Mouse (Mus musculus): Measurements from ENCODE around the gene Kif26a. TPM values are rescaled to one million over a fixed set of nuclear protein-coding genes. Genes with fewer than 3 reads are reported as not detected.

Gene Kif26a
- polyA plus RNA-seq, 1 experiment from 2014 or later = 0.51 TPM

DNA sequence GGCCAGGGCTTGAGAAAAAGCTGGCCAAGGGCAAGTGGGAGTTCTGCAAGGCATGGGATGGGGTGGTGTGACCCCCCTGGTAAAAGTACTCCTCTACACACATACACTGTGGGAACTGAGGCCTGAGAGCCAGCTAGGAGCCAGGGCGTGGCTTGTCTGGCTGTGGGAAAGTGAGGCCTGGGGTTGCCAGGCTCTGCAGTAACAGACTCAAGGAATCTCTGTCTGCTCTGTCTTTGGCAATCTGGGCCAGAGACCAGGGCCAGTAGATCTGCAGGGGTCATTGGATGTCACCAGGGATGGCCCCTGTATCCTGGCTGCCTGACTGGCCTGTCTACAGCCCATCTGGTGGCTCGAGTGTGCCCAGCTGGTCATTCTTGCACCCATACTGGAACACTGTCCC is 61.2 kb downstream of the Kif26a start:
- Histone ChIP-seq H3K27me3 (replicated peaks) (0 out of 2 replicates have a peak, but pooled peaks cover 5% of the 10 kb centered on the region), H3K4me1 (no peaks in the 10 kb centered on the region), H3K4me3 (no peak overlapping the region), H3K9ac (no peak overlapping the region), H3K36me3 (no peaks in the 10 kb centered on the region), H3K4me2 (no peak overlapping the region), H3K27ac (no peak overlapping the region), H3K9me3 (replicated peaks) (no peaks in the 10 kb centered on the region)
- WGBS (ENCODE audit: insufficient replicate concordance) = 49% methylated on average over 2 of the region's 2 CpGs
- ATAC-seq = peak; percentile 35; the same call in 1 of the 2 replicates

- Histone ChIP-seq H3K4me1 (no peaks in the 10 kb centered on the region), H3K4me3 (no peak overlapping the region), H3K27ac (no peak overlapping the region), H3K9ac (no peak overlapping the region), H3K9me3 (replicated peaks) (no peaks in the 10 kb centered on the region), H3K4me2 (no peak overlapping the region), H3K27me3 (replicated peaks) (0 out of 2 replicates have a peak, but pooled peaks cover 5% of the 10 kb centered on the region), H3K36me3 (no peaks in the 10 kb centered on the region)
- ATAC-seq = no peak
- 60% methylated on average over 4 of the region's 4 CpGs for WGBS (ENCODE audit: insufficient replicate concordance)
Observed at GRCm38 (mm10) chr12:112207734-112208133, 61.7 kb downstream of the Kif26a start.

GRCm38 (mm10) chr12:112210622-112211021 is 64.6 kb downstream of the Kif26a start:
- Histone ChIP-seq H3K4me1 (no peaks in the 10 kb centered on the region), H3K4me2 (no peak overlapping the region), H3K36me3 (no peaks in the 10 kb centered on the region), H3K9ac (no peak overlapping the region), H3K4me3 (no peak overlapping the region), H3K27me3 (replicated peaks) (0 out of 2 replicates have a peak, but pooled peaks cover 5% of the 10 kb centered on the region), H3K9me3 (replicated peaks) (no peaks in the 10 kb centered on the region), H3K27ac (no peak overlapping the region)
- ATAC-seq = no peak
- WGBS (ENCODE audit: insufficient replicate concordance) = 71% methylated on average over 10 of the region's 13 CpGs

DNA sequence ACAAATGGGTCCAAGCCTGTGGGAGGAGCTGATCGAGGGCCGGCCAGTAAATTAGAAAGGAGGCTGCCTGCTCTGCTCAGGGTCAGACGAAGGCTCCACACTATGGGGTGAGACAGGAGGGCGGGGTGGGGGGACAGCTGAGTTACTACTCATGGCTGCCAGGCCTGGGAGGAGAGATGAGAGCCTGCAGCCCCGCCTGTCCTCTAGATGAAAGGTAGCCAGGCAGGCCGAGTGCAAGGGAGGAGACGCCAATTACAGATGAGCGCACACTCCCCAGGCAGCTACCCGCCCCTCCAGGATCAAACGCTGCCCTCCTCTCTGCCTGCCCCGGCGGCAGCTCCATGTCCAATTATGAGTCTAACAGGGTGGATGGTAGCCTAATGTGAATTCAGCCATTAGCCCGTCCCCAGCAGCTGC is 68.4 kb downstream of the Kif26a start:
- no peaks in the 10 kb centered on the region for H3K36me3 ChIP-seq
- no peak overlapping the region for H3K9ac ChIP-seq
- 0 out of 2 replicates have a peak, but pooled peaks cover 5% of the 10 kb centered on the region for H3K4me1 ChIP-seq
- H3K27ac ChIP-seq = no peak overlapping the region
- no peaks in the 10 kb centered on the region for H3K27me3 ChIP-seq (replicated peaks)
- no peak overlapping the region for H3K4me3 ChIP-seq
- H3K4me2 ChIP-seq = no peak overlapping the region
- no peak for ATAC-seq
- WGBS (ENCODE audit: insufficient replicate concordance) = 43% methylated on average over 13 of the region's 13 CpGs
- no peaks in the 10 kb centered on the region for H3K9me3 ChIP-seq (replicated peaks)

DNA sequence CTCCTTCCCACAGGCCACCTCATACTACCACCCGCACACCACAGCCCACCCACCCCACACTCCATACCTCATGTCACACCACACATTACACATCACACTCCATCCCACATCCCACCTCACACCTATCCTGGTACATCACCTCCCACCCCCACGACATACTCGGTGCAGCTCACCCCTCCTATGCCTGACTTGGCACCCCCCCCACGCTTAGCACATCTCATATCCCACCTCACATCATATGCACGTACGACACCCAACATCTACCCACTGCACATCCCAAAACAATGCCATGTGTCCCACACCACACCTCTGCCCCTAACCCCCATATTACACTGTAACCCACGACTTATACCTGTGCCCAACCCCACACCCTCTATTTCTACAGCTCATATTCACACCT is 69.5 kb downstream of the Kif26a start:
- 0 out of 2 replicates have a peak, but pooled peaks cover 5% of the 10 kb centered on the region for H3K4me1 ChIP-seq
- H3K9ac ChIP-seq = no peak overlapping the region
- H3K36me3 ChIP-seq = no peaks in the 10 kb centered on the region
- 0 out of 2 replicates have a peak, but pooled peaks have one; percentile 15 for ATAC-seq
- no peaks in the 10 kb centered on the region for H3K9me3 ChIP-seq (replicated peaks)
- 67% methylated on average over 7 of the region's 7 CpGs for WGBS (ENCODE audit: insufficient replicate concordance)
- H3K27ac ChIP-seq = no peak overlapping the region
- H3K4me3 ChIP-seq = no peak overlapping the region
- H3K4me2 ChIP-seq = no peak overlapping the region
- no peaks in the 10 kb centered on the region for H3K27me3 ChIP-seq (replicated peaks)

GRCm38 (mm10) chr12:112217021-112217420 is 71.0 kb downstream of the Kif26a start:
- WGBS (ENCODE audit: insufficient replicate concordance) = 69% methylated on average over 7 of the region's 7 CpGs
- no peak for ATAC-seq
- H3K9ac ChIP-seq = no peak overlapping the region
- H3K27me3 ChIP-seq (replicated peaks) = peaks cover 4% of the 10 kb centered on the region; the same call in 1 of the 2 replicates
- H3K4me3 ChIP-seq = no peak overlapping the region
- no peaks in the 10 kb centered on the region for H3K36me3 ChIP-seq
- 0 out of 2 replicates have a peak, but pooled peaks cover 5% of the 10 kb centered on the region for H3K4me1 ChIP-seq
- H3K4me2 ChIP-seq = no peak overlapping the region
- no peaks in the 10 kb centered on the region for H3K9me3 ChIP-seq (replicated peaks)
- H3K27ac ChIP-seq = no peak overlapping the region

DNA sequence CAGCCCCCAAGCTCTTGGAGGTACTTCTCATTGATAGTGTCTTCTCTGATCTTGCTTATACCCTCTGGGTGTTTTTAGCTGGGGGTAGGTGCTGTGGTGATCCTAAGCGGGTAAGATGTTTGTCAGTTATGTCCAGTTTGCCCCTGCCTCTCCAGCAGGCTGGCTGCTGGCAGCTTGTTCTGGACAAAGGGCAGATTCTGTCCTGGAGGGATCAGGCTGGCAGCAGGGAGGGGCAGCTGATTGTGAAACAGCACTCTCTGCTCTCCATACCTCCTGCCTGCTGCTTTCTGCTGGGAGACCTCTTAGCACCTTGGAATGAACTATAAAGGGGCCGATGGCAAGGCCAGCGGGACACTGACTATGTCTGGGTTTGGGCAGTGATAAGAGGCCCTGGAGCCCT is 71.7 kb downstream of the Kif26a start:
- no peak overlapping the region for H3K4me2 ChIP-seq
- H3K27me3 ChIP-seq (replicated peaks) = peaks cover 11% of the 10 kb centered on the region
- no peak overlapping the region for H3K27ac ChIP-seq
- H3K4me1 ChIP-seq = 0 out of 2 replicates have a peak, but pooled peaks cover 5% of the 10 kb centered on the region
- ATAC-seq = no peak
- H3K9ac ChIP-seq = no peak overlapping the region
- no peak overlapping the region for H3K4me3 ChIP-seq
- no peaks in the 10 kb centered on the region for H3K36me3 ChIP-seq
- no peaks in the 10 kb centered on the region for H3K9me3 ChIP-seq (replicated peaks)
- 34% methylated on average over 3 of the region's 3 CpGs for whole genome bisulfite sequencing (ENCODE audit: insufficient replicate concordance)

DNA sequence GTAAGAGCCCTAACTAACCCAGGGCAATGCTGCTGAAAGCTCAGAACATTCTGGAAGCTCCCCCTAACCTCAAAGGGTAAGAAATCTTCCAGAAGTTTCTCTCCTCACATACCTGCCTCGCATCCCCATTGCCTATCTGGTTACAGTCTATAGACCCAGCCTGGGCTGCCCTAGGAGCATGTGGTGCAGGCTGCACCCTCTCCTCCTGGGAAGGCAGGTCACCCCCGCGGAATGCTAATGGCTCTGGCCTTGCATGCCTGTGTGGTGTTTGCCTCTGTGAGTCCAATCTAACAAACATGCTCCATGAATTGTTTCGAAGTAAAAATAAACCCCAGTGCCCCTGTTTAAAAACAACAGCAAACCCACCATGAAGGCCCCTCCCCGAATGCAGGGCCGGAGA is 75.3 kb downstream of the Kif26a start:
- no peak overlapping the region for H3K4me3 ChIP-seq
- no peaks in the 10 kb centered on the region for H3K9me3 ChIP-seq (replicated peaks)
- H3K27ac ChIP-seq = no peak overlapping the region
- H3K36me3 ChIP-seq = no peaks in the 10 kb centered on the region
- ATAC-seq = no peak
- no peak overlapping the region for H3K4me2 ChIP-seq
- peaks cover 22% of the 10 kb centered on the region for H3K27me3 ChIP-seq (replicated peaks)
- no peak overlapping the region for H3K9ac ChIP-seq
- WGBS (ENCODE audit: insufficient replicate concordance) = 54% methylated on average over 6 of the region's 6 CpGs
- 0 out of 2 replicates have a peak, but pooled peaks cover 5% of the 10 kb centered on the region for H3K4me1 ChIP-seq

- H3K4me2 ChIP-seq = no peak overlapping the region
- 0 out of 2 replicates have a peak, but pooled peaks cover 5% of the 10 kb centered on the region for H3K4me1 ChIP-seq
- no peak overlapping the region for H3K4me3 ChIP-seq
- ATAC-seq = no peak
- 44% methylated on average over 19 of the region's 19 CpGs for whole genome bisulfite sequencing (ENCODE audit: insufficient replicate concordance)
- H3K9me3 ChIP-seq (replicated peaks) = no peaks in the 10 kb centered on the region
- no peak overlapping the region for H3K9ac ChIP-seq
- no peak overlapping the region for H3K27ac ChIP-seq
- peaks cover 22% of the 10 kb centered on the region for H3K27me3 ChIP-seq (replicated peaks)
- no peaks in the 10 kb centered on the region for H3K36me3 ChIP-seq
Observed at GRCm38 (mm10) chr12:112221754-112222439, 75.9 kb downstream of the Kif26a start.

DNA sequence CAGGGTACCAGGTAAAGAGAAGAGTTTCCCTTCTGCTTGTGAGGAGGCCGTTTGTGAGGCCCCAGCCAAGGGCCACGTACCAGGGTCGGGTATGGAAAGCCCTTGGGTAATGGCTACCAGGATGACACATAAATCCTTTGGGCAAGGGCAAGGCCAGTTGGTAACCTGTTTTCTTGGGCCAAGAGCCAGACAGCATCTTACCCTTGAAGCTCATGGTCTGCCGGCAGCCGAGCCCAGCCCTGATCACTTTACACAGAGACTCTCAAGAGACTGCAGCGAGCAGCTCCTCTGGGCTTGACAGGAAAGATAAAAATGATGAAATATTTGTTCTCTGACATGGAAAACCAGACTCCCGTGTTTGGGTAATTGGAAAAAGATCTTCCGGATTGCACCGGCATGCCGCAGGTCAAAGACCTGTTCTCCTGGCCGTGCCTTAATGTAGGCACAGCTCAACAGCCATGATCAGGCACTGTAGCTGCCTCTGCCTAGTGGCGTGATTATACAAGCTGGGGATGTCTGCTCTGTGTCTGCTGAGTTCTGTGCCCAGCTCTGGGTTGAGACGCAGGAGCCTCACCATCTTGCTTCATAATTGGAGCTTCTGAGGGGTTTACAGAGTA is 77.8 kb downstream of the Kif26a start:
- Histone ChIP-seq H3K4me3 (no peak overlapping the region), H3K36me3 (no peaks in the 10 kb centered on the region), H3K27me3 (replicated peaks) (peaks cover 22% of the 10 kb centered on the region), H3K27ac (no peak overlapping the region), H3K9ac (no peak overlapping the region), H3K4me2 (no peak overlapping the region), H3K9me3 (replicated peaks) (no peaks in the 10 kb centered on the region), H3K4me1 (peaks cover 3% of the 10 kb centered on the region; the same call in 1 of the 2 replicates)
- no peak for ATAC-seq
- WGBS (ENCODE audit: insufficient replicate concordance) = 64% methylated on average over 13 of the region's 13 CpGs

- Histone ChIP-seq H3K9ac (no peak overlapping the region), H3K36me3 (no peaks in the 10 kb centered on the region), H3K4me1 (peaks cover 6% of the 10 kb centered on the region), H3K27me3 (replicated peaks) (peaks cover 22% of the 10 kb centered on the region), H3K9me3 (replicated peaks) (no peaks in the 10 kb centered on the region), H3K27ac (no peak overlapping the region), H3K4me3 (no peak overlapping the region), H3K4me2 (no peak overlapping the region)
- ATAC-seq = no peak
- 38% methylated on average over 1 of the region's 1 CpGs for WGBS (ENCODE audit: insufficient replicate concordance)
Observed at GRCm38 (mm10) chr12:112226238-112226637, 80.2 kb downstream of the Kif26a start.

GRCm38 (mm10) chr12:112226656-112227055 is 80.6 kb downstream of the Kif26a start:
- H3K9ac ChIP-seq = no peak overlapping the region
- H3K9me3 ChIP-seq (replicated peaks) = no peaks in the 10 kb centered on the region
- 86% methylated on average over 2 of the region's 2 CpGs for WGBS (ENCODE audit: insufficient replicate concordance)
- no peaks in the 10 kb centered on the region for H3K36me3 ChIP-seq
- no peak for ATAC-seq
- H3K27ac ChIP-seq = no peak overlapping the region
- H3K27me3 ChIP-seq (replicated peaks) = peaks cover 21% of the 10 kb centered on the region
- H3K4me2 ChIP-seq = no peak overlapping the region
- H3K4me1 ChIP-seq = peaks cover 6% of the 10 kb centered on the region
- H3K4me3 ChIP-seq = no peak overlapping the region
